Mouse (Mus musculus) embryonic stem cell, embryonic (primary cell): Measurements from ENCODE around the gene Hist3h2a.

Experiments used
- CTCF ChIA-PET, 4 experiments: fragments of 300-600 bp in 2 of 4; fragments of 350-600 bp in 2 of 4; sonication (Branson Sonifier 250); formaldehyde crosslinking; loops; one replicate each; lab custom pipeline; 2022; ENCODE audit warnings: inconsistent platforms in 2 of 4; lab: Charles Lee
- POLR2A ChIA-PET, 4 experiments: fragments of 300-600 bp in 2 of 4; fragments of 350-600 bp in 2 of 4; sonication (Branson Sonifier 250); formaldehyde crosslinking; loops; one replicate each; lab custom pipeline; 2022; ENCODE audit warnings: antibody characterized with exemption in 4 of 4, inconsistent platforms in 1 of 4; lab: Charles Lee

The Hist3h2a gene

GRCm38 (mm10) chr11:58954420-58955142 is at the start of gene Hist3h2a, which contains the start of gene Trim17:
TSS of gene Hist3h2a (plus strand) at chr11:58954685.
TSS of gene Trim17 (plus strand) at chr11:58954685.
- CTCF ChIA-PET, result interaction anchor here in 2 of 4 experiments (0.8 to 2.7 kb wide), 8 partner anchors 16 to 980 kb away, joined by 3 to 8 read pairs (median 4); partner anchors contain the start of gene Rnf187 (in 1 of the 2)
- POLR2A ChIA-PET, result interaction anchor here (0.5 to 11.1 kb wide), 92 partner anchors 7 to 1400 kb away, joined by 3 to 133 read pairs (median 4); partner anchors contain the start of genes Rnf187 (in 3 of the 4), Trim11 (in 3 of the 4), Iba57 (in 2 of the 4) and Zfp39 (in 2 of the 4)

GRCm38 (mm10) chr11:58904838-58905237 is 49.6 kb upstream of the Hist3h2a start:
- CTCF ChIA-PET, result interaction anchor here (0.6 to 3.1 kb wide), 16 partner anchors 9 to 1888 kb away, joined by 3 to 59 read pairs (median 5); partner anchors contain the start of genes Btnl10 (in 1 of the 4) and Gm12258 (in 1 of the 4)

GRCm38 (mm10) chr11:58913776-58914175 is 40.7 kb upstream of the Hist3h2a start:
- POLR2A ChIA-PET, result interaction anchor here in 3 of 4 experiments (0.6 to 3.5 kb wide), 10 partner anchors 9 to 274 kb away, joined by 3 to 24 read pairs (median 8); partner anchors contain the start of genes Hist3h2a (in 2 of the 3), Trim17 (in 2 of the 3), Zfp39 (in 2 of the 3) and Trim58 (in 1 of the 3)
- CTCF ChIA-PET, result interaction anchor here (0.6 to 6.9 kb wide), 23 partner anchors 8 to 376 kb away, joined by 3 to 62 read pairs (median 5); partner anchors contain the start of genes Zfp39 (in 3 of the 4), Hist3h2ba (in 1 of the 4), Trim11 (in 1 of the 4) and Trim58 (in 1 of the 4)

More at GRCm38 (mm10) chr11:58904838-58905237, 49.6 kb upstream of the Hist3h2a start:
- POLR2A ChIA-PET, result interaction anchor here (0.6 to 3.3 kb wide), 42 partner anchors 9 to 872 kb away, joined by 3 to 24 read pairs (median 5); partner anchors contain the start of genes Hist3h2a (in 2 of the 4), Hist3h2ba (in 2 of the 4), Sh3bp5l (in 2 of the 4) and Trim17 (in 2 of the 4)

- ChIA-PET CTCF (interaction anchor here (0.5 to 6.9 kb wide), 52 partner anchors 8 to 612 kb away, joined by 3 to 62 read pairs (median 4); partner anchors contain the start of genes Zfp39 (in 3 of the 4), Rnf187 (in 2 of the 4), Gm12258 (in 1 of the 4) and Hist3h2a (in 1 of the 4)), POLR2A (interaction anchor here (0.6 to 3.5 kb wide), 16 partner anchors 9 to 576 kb away, joined by 3 to 24 read pairs (median 4); partner anchors contain the start of genes Zfp39 (in 3 of the 4), Hist3h2a (in 2 of the 4), Trim17 (in 2 of the 4) and Trim58 (in 1 of the 4))
Observed at GRCm38 (mm10) chr11:58914461-58915028, 39.9 kb upstream of the Hist3h2a start.

GRCm38 (mm10) chr11:58916879-58917744 is 37.4 kb upstream of the Hist3h2a start:
- CTCF ChIA-PET, result interaction anchor here (0.5 to 6.9 kb wide), 23 partner anchors 8 to 1126 kb away, joined by 3 to 62 read pairs (median 4); partner anchors contain the start of genes Zfp39 (in 2 of the 4) and Hist3h2ba (in 1 of the 4)

GRCm38 (mm10) chr11:58917745-58918366 is 36.6 kb upstream of the Hist3h2a start, which contains the start of gene Btnl10:
TSS of gene Btnl10 (plus strand) at chr11:58917908.
- POLR2A ChIA-PET, result interaction anchor here in 2 of 4 experiments (1.2 to 1.6 kb wide), 3 partner anchors 10 to 14 kb away, joined by 3 to 7 read pairs (median 5); no protein-coding TSS in a partner anchor
- CTCF ChIA-PET, result interaction anchor here (0.6 to 6.9 kb wide), 13 partner anchors 7 to 1445 kb away, joined by 3 to 62 read pairs (median 4); partner anchors contain the start of genes Zfp39 (in 2 of the 4) and Hist3h2ba (in 1 of the 4)

More at GRCm38 (mm10) chr11:58916879-58917744, 37.4 kb upstream of the Hist3h2a start:
- POLR2A ChIA-PET, result interaction anchor here in 2 of 4 experiments (0.6 to 3.5 kb wide), 5 partner anchors 11 to 249 kb away, joined by 3 to 24 read pairs (median 6); partner anchors contain the start of gene Zfp39 (in 2 of the 2)

- CTCF ChIA-PET, result interaction anchor here in 3 of 4 experiments (0.6 to 6.9 kb wide), 4 partner anchors 9 to 729 kb away, joined by 3 to 62 read pairs (median 6); no protein-coding TSS in a partner anchor
- POLR2A ChIA-PET, result interaction anchor here in 2 of 4 experiments (0.8 to 1.6 kb wide), 3 partner anchors 9 to 176 kb away, joined by 5 to 10 read pairs (median 7); no protein-coding TSS in a partner anchor
Observed at GRCm38 (mm10) chr11:58918759-58919158, 35.7 kb upstream of the Hist3h2a start.

- CTCF ChIA-PET, result interaction anchor here in 3 of 4 experiments (0.6 to 1.4 kb wide), 3 partner anchors 8 to 31 kb away, joined by 4 to 6 read pairs (median 4); no protein-coding TSS in a partner anchor
- POLR2A ChIA-PET, result interaction anchor here in 2 of 4 experiments (1.0 to 1.8 kb wide), 4 partner anchors 18 to 76 kb away, joined by 3 to 8 read pairs (median 3); partner anchors contain the start of genes Hist3h2a (in 1 of the 2) and Trim17 (in 1 of the 2)
Observed at GRCm38 (mm10) chr11:58922420-58922819, 32.1 kb upstream of the Hist3h2a start.

GRCm38 (mm10) chr11:58926651-58927050 is 27.8 kb upstream of the Hist3h2a start:
- POLR2A ChIA-PET, result interaction anchor here in 3 of 4 experiments (0.6 to 3.4 kb wide), 8 partner anchors 12 to 53 kb away, joined by 3 to 20 read pairs (median 4); partner anchors contain the start of genes Hist3h2a (in 2 of the 3), Rnf187 (in 2 of the 3), Trim17 (in 2 of the 3) and Hist3h2ba (in 1 of the 3)
- CTCF ChIA-PET, result interaction anchor here in 3 of 4 experiments (0.6 to 5.0 kb wide), 6 partner anchors 10 to 232 kb away, joined by 3 to 62 read pairs (median 4); partner anchors contain the start of gene Btnl10 (in 1 of the 3)

- ChIA-PET CTCF (interaction anchor here (0.6 to 5.0 kb wide), 13 partner anchors 9 to 645 kb away, joined by 3 to 62 read pairs (median 7); partner anchors contain the start of genes Btnl10 (in 2 of the 4), Hist3h2ba (in 1 of the 4) and Trim11 (in 1 of the 4)), POLR2A (interaction anchor here in 3 of 4 experiments (0.6 to 3.4 kb wide), 15 partner anchors 9 to 52 kb away, joined by 3 to 21 read pairs (median 10); partner anchors contain the start of genes Hist3h2a (in 3 of the 3), Trim17 (in 3 of the 3), Rnf187 (in 2 of the 3) and Btnl10 (in 1 of the 3))
Observed at GRCm38 (mm10) chr11:58927053-58927452, 27.4 kb upstream of the Hist3h2a start.

GRCm38 (mm10) chr11:58927790-58928651 is 26.5 kb upstream of the Hist3h2a start:
- ChIA-PET POLR2A (interaction anchor here (0.6 to 3.4 kb wide), 29 partner anchors 9 to 812 kb away, joined by 3 to 21 read pairs (median 6); partner anchors contain the start of genes Hist3h2a (in 3 of the 4), Hist3h2ba (in 3 of the 4), Rnf187 (in 3 of the 4) and Trim17 (in 3 of the 4)), CTCF (interaction anchor here (0.6 to 5.0 kb wide), 53 partner anchors 9 to 957 kb away, joined by 3 to 62 read pairs (median 4); partner anchors contain the start of genes Btnl10 (in 3 of the 4), Rnf187 (in 3 of the 4), Hist3h2a (in 2 of the 4) and Hist3h2ba (in 2 of the 4))

- ChIA-PET CTCF (interaction anchor here (0.6 to 5.0 kb wide), 16 partner anchors 8 to 667 kb away, joined by 3 to 62 read pairs (median 6); partner anchors contain the start of genes Btnl10 (in 2 of the 4), Trim11 (in 2 of the 4), Hist3h2a (in 1 of the 4) and Rnf187 (in 1 of the 4)), POLR2A (interaction anchor here in 3 of 4 experiments (0.6 to 3.6 kb wide), 18 partner anchors 9 to 758 kb away, joined by 3 to 21 read pairs (median 12); partner anchors contain the start of genes Hist3h2a (in 3 of the 3), Hist3h2ba (in 3 of the 3), Trim17 (in 3 of the 3) and Rnf187 (in 2 of the 3))
Observed at GRCm38 (mm10) chr11:58929055-58929454, 25.4 kb upstream of the Hist3h2a start.

GRCm38 (mm10) chr11:58929641-58930040 is 24.8 kb upstream of the Hist3h2a start:
- POLR2A ChIA-PET, result interaction anchor here in 3 of 4 experiments (1.5 to 3.6 kb wide), 6 partner anchors 8 to 38 kb away, joined by 3 to 21 read pairs (median 16); partner anchors contain the start of genes Hist3h2a (in 3 of the 3), Trim17 (in 3 of the 3) and Rnf187 (in 1 of the 3)

More at GRCm38 (mm10) chr11:58929641-58930040, 24.8 kb upstream of the Hist3h2a start:
- CTCF ChIA-PET, result interaction anchor here in 2 of 4 experiments (1.9 to 5.0 kb wide), 4 partner anchors 9 to 52 kb away, joined by 3 to 62 read pairs (median 16); partner anchors contain the start of genes Btnl10 (in 1 of the 2) and Rnf187 (in 1 of the 2)
